Mouse (Mus musculus): ENCODE results near the gene Ccdc39. TPM values are rescaled to one million over a fixed set of nuclear protein-coding genes. Genes with fewer than 3 reads are reported as not detected.

Ccdc39 gene
- polyA plus RNA-seq, 1 experiment: 0.32 TPM

GRCm38 (mm10) chr3:33807151-33807550 lies 37.0 kb downstream of the Ccdc39 start:
- WGBS: 94% methylated on average over 1 of the region's 1 CpGs

GRCm38 (mm10) chr3:33800513-33800820 lies 43.6 kb downstream of the Ccdc39 start:
- Histone ChIP-seq H3K27ac (ENCODE audit: control insufficient read depth, insufficient read depth, low read length) (no peak overlapping the region), H3K4me1 (replicated peaks; ENCODE audit: control insufficient read depth, insufficient read depth, low read length) (no peaks in the 10 kb centered on the region), H3K36me3 (ENCODE audit: control insufficient read depth, insufficient read depth, low read length) (peaks cover 17% of the 10 kb centered on the region), H3K4me3 (ENCODE audit: control insufficient read depth, insufficient read depth, low read length) (peak overlapping the region; percentile 69), H3K27me3 (ENCODE audit: control insufficient read depth, insufficient read depth, low read length) (no peaks in the 10 kb centered on the region)
- WGBS: under 1% methylated on average over 16 of the region's 16 CpGs
- TF ChIP-seq POLR2A (IDR thresholded peaks at IDR 0.05; ENCODE audit: control insufficient read depth, extremely low read depth, insufficient read depth, low read length, poor library complexity): no peak
- TF ChIP-seq CTCF (IDR thresholded peaks at IDR 0.05; ENCODE audit: borderline replicate concordance, control insufficient read depth, extremely low read depth, insufficient read depth, low read length, poor library complexity): no peak
- DNase-seq: no peak

More at GRCm38 (mm10) chr3:33807151-33807550, 37.0 kb downstream of the Ccdc39 start:
- Histone ChIP-seq H3K4me3 (ENCODE audit: control insufficient read depth, insufficient read depth, low read length) (no peak overlapping the region), H3K27ac (ENCODE audit: control insufficient read depth, insufficient read depth, low read length) (no peak overlapping the region), H3K27me3 (ENCODE audit: control insufficient read depth, insufficient read depth, low read length) (no peaks in the 10 kb centered on the region), H3K36me3 (ENCODE audit: control insufficient read depth, insufficient read depth, low read length) (peaks cover 54% of the 10 kb centered on the region), H3K4me1 (replicated peaks; ENCODE audit: control insufficient read depth, insufficient read depth, low read length) (no peaks in the 10 kb centered on the region)
- DNase-seq: no peak
- no peak for TF ChIP-seq CTCF (IDR thresholded peaks at IDR 0.05; ENCODE audit: borderline replicate concordance, control insufficient read depth, extremely low read depth, insufficient read depth, low read length, poor library complexity)
- TF ChIP-seq POLR2A (IDR thresholded peaks at IDR 0.05; ENCODE audit: control insufficient read depth, extremely low read depth, insufficient read depth, low read length, poor library complexity): no peak

GRCm38 (mm10) chr3:33799617-33800512 lies 44.2 kb downstream of the Ccdc39 start, which contains the start of gene Ttc14:
Gene Ttc14, plus strand, starts transcription at chr3:33799832.
- WGBS: under 1% methylated on average over 90 of the region's 90 CpGs
- Histone ChIP-seq H3K4me1 (replicated peaks; ENCODE audit: control insufficient read depth, insufficient read depth, low read length) (no peaks in the 10 kb centered on the region), H3K36me3 (ENCODE audit: control insufficient read depth, insufficient read depth, low read length) (peaks cover 12% of the 10 kb centered on the region), H3K27me3 (ENCODE audit: control insufficient read depth, insufficient read depth, low read length) (no peaks in the 10 kb centered on the region), H3K4me3 (ENCODE audit: control insufficient read depth, insufficient read depth, low read length) (peak within 1 kb of the TSS; percentile 69), H3K27ac (ENCODE audit: control insufficient read depth, insufficient read depth, low read length) (peak within 1 kb of the TSS; percentile 77)
- TF ChIP-seq CTCF (IDR thresholded peaks at IDR 0.05; ENCODE audit: borderline replicate concordance, control insufficient read depth, extremely low read depth, insufficient read depth, low read length, poor library complexity) (0 out of 2 replicates have a peak, but pooled peaks have one; percentile 41), POLR2A (IDR thresholded peaks at IDR 0.05; ENCODE audit: control insufficient read depth, extremely low read depth, insufficient read depth, low read length, poor library complexity) (peak; percentile 66; the same call in 1 of the 2 replicates)
- peak; percentile 99 for DNase-seq

GRCm38 (mm10) chr3:33790975-33791374 lies 53.1 kb downstream of the Ccdc39 start:
- TF ChIP-seq POLR2A (IDR thresholded peaks at IDR 0.05; ENCODE audit: control insufficient read depth, extremely low read depth, insufficient read depth, low read length, poor library complexity) (no peak), CTCF (IDR thresholded peaks at IDR 0.05; ENCODE audit: borderline replicate concordance, control insufficient read depth, extremely low read depth, insufficient read depth, low read length, poor library complexity) (no peak)
- Histone ChIP-seq H3K27ac (ENCODE audit: control insufficient read depth, insufficient read depth, low read length) (no peak overlapping the region), H3K4me3 (ENCODE audit: control insufficient read depth, insufficient read depth, low read length) (no peak overlapping the region), H3K4me1 (replicated peaks; ENCODE audit: control insufficient read depth, insufficient read depth, low read length) (no peaks in the 10 kb centered on the region), H3K27me3 (ENCODE audit: control insufficient read depth, insufficient read depth, low read length) (no peaks in the 10 kb centered on the region), H3K36me3 (ENCODE audit: control insufficient read depth, insufficient read depth, low read length) (no peaks in the 10 kb centered on the region)
- DNase-seq: no peak

Other genes with a start within 250 kb of the Ccdc39 start
- 61.7 and 90.6 TPM in 2 replicates for gene Ttc14, start 44.5 kb downstream of the Ccdc39 start, polyA plus RNA-seq (2012; rRNA removed)
- 13.8 and 14.6 TPM in 2 replicates for gene Fxr1, start 175.6 kb upstream of the Ccdc39 start, polyA plus RNA-seq (2012; rRNA removed)
- 66.0 and 78.0 TPM in 2 replicates for gene Dnajc19, start 237.0 kb upstream of the Ccdc39 start, polyA plus RNA-seq (2012; rRNA removed)